Mouse (Mus musculus): ENCODE data around the gene Fads6. TPM values are rescaled to one million over a fixed set of nuclear protein-coding genes. Genes with fewer than 3 reads are reported as not detected.

Gene Fads6
- polyA plus RNA-seq, 1 experiment from 2014 or later: 0.42 TPM

DNA sequence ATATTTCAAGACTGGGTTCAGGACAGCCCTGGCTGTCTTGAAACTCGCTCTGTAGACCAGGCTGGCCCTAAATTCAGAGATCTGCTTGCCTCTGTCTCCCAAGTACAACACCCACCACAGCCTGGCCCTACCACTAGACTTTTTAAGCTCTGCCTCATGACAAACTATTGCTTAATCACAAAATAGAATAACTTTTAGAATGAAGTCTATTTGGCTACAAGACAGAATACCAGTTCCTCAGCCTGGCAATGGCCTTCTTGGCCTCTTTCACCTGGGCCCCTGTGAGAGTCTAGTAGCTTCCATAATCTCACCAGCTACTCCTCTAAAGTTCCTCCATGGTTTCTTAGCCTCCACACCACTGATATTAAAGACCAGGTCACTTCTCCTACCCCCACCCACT is 7.1 kb downstream of the Fads6 start:
- WGBS: 76% methylated on average over 1 of the region's 1 CpGs
- Histone ChIP-seq H3K4me3 (ENCODE audit: low read length) (no peak overlapping the region), H3K4me1 (ENCODE audit: insufficient read depth, low read length) (peaks cover 9% of the 10 kb centered on the region; the same call in 1 of the 2 replicates), H3K36me3 (ENCODE audit: insufficient read depth, low read length) (no peaks in the 10 kb centered on the region), H3K9ac (replicated peaks; ENCODE audit: low read length) (no peak overlapping the region), H3K9me3 (ENCODE audit: low read length) (no peaks in the 10 kb centered on the region), H3K27ac (ENCODE audit: low read length) (no peak overlapping the region), H3K4me2 (replicated peaks; ENCODE audit: low read depth, low read length) (no peak overlapping the region), H3K27me3 (ENCODE audit: insufficient read depth, low read length) (no peaks in the 10 kb centered on the region)
- ATAC-seq (ENCODE audit: low FRiP score, low TSS enrichment): no peak

DNA sequence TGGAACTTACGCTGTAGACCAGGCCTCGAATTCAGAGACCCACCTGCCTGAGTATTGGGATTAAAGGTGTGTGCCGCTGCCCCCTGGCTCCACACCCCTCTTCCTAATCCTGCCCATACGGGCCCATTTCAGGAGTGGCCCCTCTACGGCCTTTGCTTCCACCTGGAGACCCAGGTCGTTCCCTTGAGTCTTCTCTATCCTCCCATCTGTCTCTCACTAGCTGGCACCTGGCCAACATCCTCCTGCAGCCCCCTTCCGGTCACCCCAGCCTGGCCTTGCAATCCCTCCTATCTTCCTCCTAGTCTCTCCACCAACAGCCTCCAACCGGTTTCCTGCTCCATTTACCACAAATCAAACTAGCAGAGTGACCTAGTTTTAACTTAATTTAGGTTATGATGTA is 7.6 kb downstream of the Fads6 start:
- no peaks in the 10 kb centered on the region for H3K9me3 ChIP-seq (ENCODE audit: low read length)

DNA sequence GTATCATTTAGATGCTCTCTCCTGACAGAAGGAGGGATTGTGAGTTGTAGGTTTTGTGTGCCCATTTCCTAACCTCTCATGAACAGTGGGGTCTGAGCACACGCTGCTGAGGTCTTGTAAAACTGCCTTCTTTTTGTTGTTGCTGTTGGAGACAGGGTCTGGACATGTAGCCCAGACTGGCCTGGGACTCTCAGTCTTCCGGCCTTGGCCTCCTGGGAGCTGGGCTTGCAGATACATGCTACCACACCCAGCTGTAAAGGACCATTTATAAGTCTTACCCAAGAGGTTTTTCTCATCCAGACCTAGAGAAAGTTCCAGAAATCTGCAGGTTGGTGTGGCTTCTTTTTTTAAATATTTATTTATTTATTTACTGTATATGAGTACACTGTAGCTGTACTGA is 9.2 kb downstream of the Fads6 start:
- no peaks in the 10 kb centered on the region for H3K27me3 ChIP-seq (ENCODE audit: insufficient read depth, low read length)
- ATAC-seq (ENCODE audit: low FRiP score, low TSS enrichment): no peak
- H3K4me3 ChIP-seq (ENCODE audit: low read length): no peak overlapping the region
- H3K9me3 ChIP-seq (ENCODE audit: low read length): no peaks in the 10 kb centered on the region
- no peak overlapping the region for H3K9ac ChIP-seq (replicated peaks; ENCODE audit: low read length)
- H3K36me3 ChIP-seq (ENCODE audit: insufficient read depth, low read length): no peaks in the 10 kb centered on the region
- H3K4me2 ChIP-seq (replicated peaks; ENCODE audit: low read depth, low read length): no peak overlapping the region
- no peak overlapping the region for H3K27ac ChIP-seq (ENCODE audit: low read length)
- H3K4me1 ChIP-seq (ENCODE audit: insufficient read depth, low read length): peaks cover 9% of the 10 kb centered on the region; the same call in 1 of the 2 replicates
- 85% methylated on average over 2 of the region's 2 CpGs for WGBS

More for the DNA sequence above, 7.6 kb downstream of the Fads6 start:
- no peak overlapping the region for H3K4me3 ChIP-seq (ENCODE audit: low read length)
- no peak overlapping the region for H3K9ac ChIP-seq (replicated peaks; ENCODE audit: low read length)
- 63% methylated on average over 8 of the region's 8 CpGs for WGBS
- no peaks in the 10 kb centered on the region for H3K36me3 ChIP-seq (ENCODE audit: insufficient read depth, low read length)
- no peak for ATAC-seq (ENCODE audit: low FRiP score, low TSS enrichment)
- peaks cover 9% of the 10 kb centered on the region; the same call in 1 of the 2 replicates for H3K4me1 ChIP-seq (ENCODE audit: insufficient read depth, low read length)
- no peak overlapping the region for H3K4me2 ChIP-seq (replicated peaks; ENCODE audit: low read depth, low read length)
- no peaks in the 10 kb centered on the region for H3K27me3 ChIP-seq (ENCODE audit: insufficient read depth, low read length)
- no peak overlapping the region for H3K27ac ChIP-seq (ENCODE audit: low read length)

DNA sequence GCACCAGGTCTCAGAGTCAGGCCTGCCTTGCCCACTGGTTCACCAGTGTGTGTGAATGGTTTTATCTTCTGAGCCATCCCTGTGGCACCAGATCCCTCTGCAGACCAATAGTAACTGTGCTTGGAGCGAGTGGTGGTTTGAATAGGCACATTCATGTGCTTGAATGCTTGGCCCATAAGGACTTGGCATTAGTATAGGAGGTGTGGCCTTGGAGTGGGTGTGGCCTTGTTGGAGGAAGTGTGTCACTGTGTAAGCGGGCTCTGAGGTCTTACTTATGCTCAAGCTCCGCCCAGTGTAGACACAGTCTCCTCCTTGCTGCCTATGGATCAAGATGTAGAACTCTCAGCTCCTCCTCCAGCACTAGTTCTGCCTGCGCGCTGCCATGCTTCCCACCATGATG is 10.1 kb downstream of the Fads6 start:
- Histone ChIP-seq H3K4me3 (ENCODE audit: low read length) (no peak overlapping the region), H3K4me1 (ENCODE audit: insufficient read depth, low read length) (peaks cover 9% of the 10 kb centered on the region; the same call in 1 of the 2 replicates), H3K9ac (replicated peaks; ENCODE audit: low read length) (no peak overlapping the region), H3K27me3 (ENCODE audit: insufficient read depth, low read length) (no peaks in the 10 kb centered on the region), H3K9me3 (ENCODE audit: low read length) (no peaks in the 10 kb centered on the region), H3K36me3 (ENCODE audit: insufficient read depth, low read length) (no peaks in the 10 kb centered on the region), H3K4me2 (replicated peaks; ENCODE audit: low read depth, low read length) (no peak overlapping the region), H3K27ac (ENCODE audit: low read length) (no peak overlapping the region)
- ATAC-seq (ENCODE audit: low FRiP score, low TSS enrichment): no peak
- 89% methylated on average over 5 of the region's 5 CpGs for WGBS

DNA sequence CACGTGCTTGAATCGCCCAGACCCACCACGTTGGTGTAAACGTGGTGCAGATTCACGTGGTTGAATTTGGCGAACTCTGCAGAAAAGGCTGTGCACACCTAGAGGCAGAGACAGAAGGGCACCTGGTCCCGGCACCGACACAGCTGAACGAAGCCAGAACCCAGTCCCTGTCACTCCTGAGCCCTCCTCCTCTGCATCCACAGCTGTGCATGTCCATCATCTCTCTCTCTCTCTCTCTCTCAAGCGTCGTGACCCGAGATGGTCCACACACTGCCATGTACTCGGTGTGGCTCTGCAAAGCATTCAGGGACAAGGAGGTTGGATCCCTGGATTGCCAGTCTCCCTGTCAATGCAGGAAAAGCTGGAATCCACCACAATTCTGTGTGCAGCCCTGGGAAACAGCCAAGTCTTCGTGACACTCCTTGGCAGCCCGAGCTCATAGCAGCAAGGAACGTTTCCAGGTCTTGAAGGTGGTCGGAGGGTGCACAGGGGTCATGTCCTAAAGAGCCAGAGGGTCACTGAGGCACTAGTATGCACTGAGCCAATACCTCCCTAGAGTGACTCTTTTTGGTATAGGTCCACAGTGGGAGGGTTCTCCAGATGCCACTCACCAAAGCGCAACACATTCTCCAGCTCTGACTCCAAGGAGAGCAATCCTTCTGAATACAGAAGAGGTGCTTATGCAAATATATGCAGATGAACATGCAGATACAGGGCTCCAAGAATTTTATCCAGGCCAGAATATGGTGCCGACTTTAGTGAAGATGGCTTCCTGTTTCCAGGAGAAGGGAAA is 11.1 kb downstream of the Fads6 start:
- no peak overlapping the region for H3K4me2 ChIP-seq (replicated peaks; ENCODE audit: low read depth, low read length)
- H3K4me3 ChIP-seq (ENCODE audit: low read length): no peak overlapping the region
- no peak for ATAC-seq (ENCODE audit: low FRiP score, low TSS enrichment)
- H3K9ac ChIP-seq (replicated peaks; ENCODE audit: low read length): no peak overlapping the region
- H3K4me1 ChIP-seq (ENCODE audit: insufficient read depth, low read length): peaks cover 8% of the 10 kb centered on the region; the same call in 1 of the 2 replicates
- whole genome bisulfite sequencing: 68% methylated on average over 19 of the region's 19 CpGs
- H3K36me3 ChIP-seq (ENCODE audit: insufficient read depth, low read length): no peaks in the 10 kb centered on the region
- no peaks in the 10 kb centered on the region for H3K9me3 ChIP-seq (ENCODE audit: low read length)
- H3K27ac ChIP-seq (ENCODE audit: low read length): no peak overlapping the region
- H3K27me3 ChIP-seq (ENCODE audit: insufficient read depth, low read length): no peaks in the 10 kb centered on the region

DNA sequence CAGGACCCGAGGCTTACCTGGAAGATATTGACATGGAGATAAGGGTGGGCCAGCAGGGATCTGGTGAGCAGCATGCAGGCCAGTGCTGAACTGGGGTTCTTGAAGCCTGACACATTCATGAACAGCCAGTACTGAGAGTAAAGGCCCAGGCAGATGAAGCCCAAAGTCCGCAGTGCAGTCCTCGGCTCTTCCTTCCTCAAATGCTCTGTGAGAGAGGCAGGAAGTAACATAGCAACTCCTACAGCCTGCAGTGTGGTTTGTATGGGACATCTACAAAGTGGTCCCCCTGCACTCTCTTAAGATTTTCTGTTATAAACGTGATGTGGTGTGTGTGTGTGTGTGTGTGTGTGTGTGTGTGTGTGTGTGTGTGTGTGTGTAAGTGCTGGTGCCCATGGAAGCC is 12.2 kb downstream of the Fads6 start:
- no peak overlapping the region for H3K27ac ChIP-seq (ENCODE audit: low read length)
- no peaks in the 10 kb centered on the region for H3K36me3 ChIP-seq (ENCODE audit: insufficient read depth, low read length)
- no peak overlapping the region for H3K4me3 ChIP-seq (ENCODE audit: low read length)
- no peak for ATAC-seq (ENCODE audit: low FRiP score, low TSS enrichment)
- no peaks in the 10 kb centered on the region for H3K27me3 ChIP-seq (ENCODE audit: insufficient read depth, low read length)
- WGBS: 52% methylated on average over 4 of the region's 4 CpGs
- H3K9ac ChIP-seq (replicated peaks; ENCODE audit: low read length): no peak overlapping the region
- no peaks in the 10 kb centered on the region for H3K9me3 ChIP-seq (ENCODE audit: low read length)
- 0 out of 2 replicates have a peak, but pooled peaks cover 6% of the 10 kb centered on the region for H3K4me1 ChIP-seq (ENCODE audit: insufficient read depth, low read length)
- H3K4me2 ChIP-seq (replicated peaks; ENCODE audit: low read depth, low read length): no peak overlapping the region

DNA sequence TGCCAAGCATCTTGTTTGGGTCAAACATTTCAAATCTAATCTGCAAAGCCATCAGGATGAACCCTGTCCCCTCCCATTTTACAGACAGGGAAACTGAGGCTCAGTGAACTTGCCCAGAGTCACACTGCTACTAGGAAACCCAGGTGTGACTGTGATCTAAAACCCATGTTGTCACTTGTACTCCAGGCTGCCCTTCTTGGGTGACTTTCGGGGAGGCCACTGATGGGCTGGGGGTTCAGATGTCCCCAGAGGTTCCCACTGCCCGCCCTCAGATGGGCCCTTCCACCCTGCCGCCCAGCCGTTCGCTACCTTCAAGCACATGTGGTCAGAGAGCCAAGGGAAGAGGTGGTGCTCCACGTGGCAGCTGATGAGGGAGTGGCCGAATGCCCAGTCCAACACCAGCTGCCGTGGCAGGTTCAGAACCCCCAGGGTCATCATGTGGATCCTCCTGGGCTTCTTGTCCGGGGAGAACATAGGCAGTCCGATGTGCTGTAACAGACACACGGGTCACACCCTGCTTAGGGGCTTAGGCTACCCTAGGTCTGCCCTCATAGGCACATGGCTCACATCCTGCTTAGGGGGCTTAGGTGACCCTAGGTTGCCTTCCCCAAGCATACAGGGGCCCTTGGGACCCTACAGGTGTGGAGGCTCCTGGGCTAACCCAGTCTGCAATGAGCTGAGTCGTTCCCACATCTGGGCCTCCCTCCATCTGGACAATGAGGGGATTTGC is 13.4 kb downstream of the Fads6 start:
- no peaks in the 10 kb centered on the region for H3K36me3 ChIP-seq (ENCODE audit: insufficient read depth, low read length)
- no peaks in the 10 kb centered on the region for H3K9me3 ChIP-seq (ENCODE audit: low read length)
- no peaks in the 10 kb centered on the region for H3K4me1 ChIP-seq (ENCODE audit: insufficient read depth, low read length)
- no peaks in the 10 kb centered on the region for H3K27me3 ChIP-seq (ENCODE audit: insufficient read depth, low read length)
- 87% methylated on average over 12 of the region's 12 CpGs for WGBS
- no peak overlapping the region for H3K27ac ChIP-seq (ENCODE audit: low read length)
- H3K4me3 ChIP-seq (ENCODE audit: low read length): no peak overlapping the region
- H3K9ac ChIP-seq (replicated peaks; ENCODE audit: low read length): no peak overlapping the region
- no peak for ATAC-seq (ENCODE audit: low FRiP score, low TSS enrichment)
- H3K4me2 ChIP-seq (replicated peaks; ENCODE audit: low read depth, low read length): no peak overlapping the region

DNA sequence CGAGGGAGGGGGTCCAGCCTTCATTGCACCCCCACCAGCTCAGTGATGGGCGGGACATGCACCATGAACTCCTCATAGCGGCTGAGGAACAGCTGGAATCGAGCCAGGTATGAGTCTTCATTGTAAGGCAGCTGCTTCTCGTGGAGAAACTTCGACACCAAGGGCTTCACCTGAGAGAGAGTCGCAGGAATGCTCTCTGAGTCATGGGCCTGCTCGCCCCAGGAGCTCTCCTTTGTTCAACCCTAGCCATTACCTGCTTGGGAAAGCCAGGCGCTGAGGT is 14.0 kb downstream of the Fads6 start:
- 72% methylated on average over 9 of the region's 9 CpGs for WGBS
- Histone ChIP-seq H3K36me3 (ENCODE audit: insufficient read depth, low read length) (no peaks in the 10 kb centered on the region), H3K4me1 (ENCODE audit: insufficient read depth, low read length) (no peaks in the 10 kb centered on the region), H3K9me3 (ENCODE audit: low read length) (no peaks in the 10 kb centered on the region), H3K9ac (replicated peaks; ENCODE audit: low read length) (no peak overlapping the region), H3K4me2 (replicated peaks; ENCODE audit: low read depth, low read length) (no peak overlapping the region), H3K27me3 (ENCODE audit: insufficient read depth, low read length) (no peaks in the 10 kb centered on the region), H3K27ac (ENCODE audit: low read length) (no peak overlapping the region), H3K4me3 (ENCODE audit: low read length) (no peak overlapping the region)
- no peak for ATAC-seq (ENCODE audit: low FRiP score, low TSS enrichment)

DNA sequence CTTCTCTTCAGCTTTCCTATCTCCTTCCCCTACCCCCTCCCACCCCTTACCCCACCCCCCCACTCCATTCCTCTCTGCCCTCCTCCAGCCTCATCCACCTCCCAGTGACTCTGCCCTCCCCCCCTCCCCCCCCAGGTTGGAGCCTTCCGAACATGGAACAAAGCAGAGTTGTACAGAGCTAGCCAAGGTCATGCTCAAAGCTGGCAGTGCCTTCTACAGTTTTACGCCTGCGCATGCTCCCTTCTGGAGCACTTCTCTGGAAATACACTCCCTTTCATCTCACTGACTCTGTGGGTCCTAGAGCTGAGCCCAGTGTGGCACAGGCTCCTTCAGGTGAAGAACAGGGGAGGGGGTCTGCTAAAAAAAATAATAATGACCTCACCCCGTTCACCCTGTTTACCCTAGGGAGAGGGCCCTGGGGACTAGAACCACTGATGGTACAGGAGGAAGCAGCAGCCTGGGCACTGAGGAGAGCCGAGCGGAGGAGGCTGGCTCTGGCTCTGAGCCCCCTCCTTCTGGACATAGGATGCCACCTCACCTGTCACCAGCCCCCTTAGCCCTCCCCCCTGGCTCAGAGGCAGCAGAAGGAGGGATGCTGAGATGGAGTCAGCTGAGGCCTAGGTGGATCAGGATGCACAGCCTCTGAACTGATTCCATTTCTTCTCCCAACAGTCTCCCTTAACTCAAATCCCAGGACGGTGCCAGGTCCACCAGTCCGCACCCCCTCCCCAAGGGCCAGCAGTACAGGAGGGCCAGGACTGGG is 14.6 kb downstream of the Fads6 start:
- Histone ChIP-seq H3K27ac (ENCODE audit: low read length) (no peak overlapping the region), H3K9ac (replicated peaks; ENCODE audit: low read length) (no peak overlapping the region), H3K4me2 (replicated peaks; ENCODE audit: low read depth, low read length) (no peak overlapping the region), H3K27me3 (ENCODE audit: insufficient read depth, low read length) (no peaks in the 10 kb centered on the region), H3K4me1 (ENCODE audit: insufficient read depth, low read length) (peaks cover 3% of the 10 kb centered on the region; the same call in 1 of the 2 replicates), H3K36me3 (ENCODE audit: insufficient read depth, low read length) (no peaks in the 10 kb centered on the region), H3K4me3 (ENCODE audit: low read length) (no peak overlapping the region), H3K9me3 (ENCODE audit: low read length) (no peaks in the 10 kb centered on the region)
- 74% methylated on average over 8 of the region's 8 CpGs for WGBS
- no peak for ATAC-seq (ENCODE audit: low FRiP score, low TSS enrichment)
